Mouse (Mus musculus) limb, embryonic 14.5 days (tissue): ENCODE results near the gene Arhgdia. TPM values are rescaled to one million over a fixed set of nuclear protein-coding genes. Genes with fewer than 3 reads are reported as not detected.
A peak's percentile ranks its signal among the peaks of the same experiment; 100 is the strongest.

Source experiments
- ATAC-seq: fragments of 200-750 bp; cut with Nextera tagmentation; 2 replicates; pipeline ENCODE4 v1.8.0; 2017; ENCODE audit warnings: low read depth, moderate number of reproducible peaks, moderate TSS enrichment; ENCODE audit not compliant: low FRiP score
- DNase-seq: peaks from one replicate; pipeline ENCODE4 v3.0.0-alpha.2; 2015; ENCODE audit warnings: low spot score
- H3K27ac ChIP-seq: fragments of 300-500 bp; sonication (generic); replicated peaks from 2 replicates; pipeline ENCODE4 v1.5.1; 2014; ENCODE audit warnings: low read depth, mild to moderate bottlenecking, low read length, moderate library complexity, mixed read lengths
- H3K27me3 ChIP-seq: fragments of 300-500 bp; sonication (generic); 2 replicates; pipeline ENCODE4 v1.6.1; 2014; ENCODE audit warnings: low read length, mixed read lengths; ENCODE audit not compliant: control insufficient read depth, insufficient read depth
- H3K36me3 ChIP-seq: fragments of 300-500 bp; sonication (generic); 2 replicates; pipeline ENCODE4 v1.6.1; 2014; ENCODE audit warnings: mild to moderate bottlenecking, low read length, moderate library complexity, mixed read lengths; ENCODE audit not compliant: control insufficient read depth, insufficient read depth
- H3K4me1 ChIP-seq: fragments of 300-500 bp; sonication (generic); 2 replicates; pipeline ENCODE4 v1.6.1; 2014; ENCODE audit warnings: antibody characterized with exemption, low read length, mixed read lengths; ENCODE audit not compliant: control insufficient read depth, insufficient read depth
- H3K4me2 ChIP-seq: fragments of 300-500 bp; sonication (generic); replicated peaks from 2 replicates; pipeline ENCODE4 v1.6.1; 2014; ENCODE audit warnings: low read depth, mild to moderate bottlenecking, low read length, moderate library complexity; ENCODE audit not compliant: severe bottlenecking
- H3K4me3 ChIP-seq: fragments of 300-500 bp; sonication (generic); replicated peaks from 2 replicates; pipeline ENCODE4 v1.5.1; 2014; ENCODE audit warnings: low read length
- H3K9ac ChIP-seq: fragments of 300-500 bp; sonication (generic); 2 replicates; pipeline ENCODE4 v1.6.1; 2014; ENCODE audit warnings: mild to moderate bottlenecking, low read depth, low read length, moderate library complexity; ENCODE audit not compliant: severe bottlenecking
- H3K9me3 ChIP-seq: fragments of 300-500 bp; sonication (generic); 2 replicates; pipeline ENCODE4 v1.6.1; 2016; ENCODE audit warnings: low read length; ENCODE audit not compliant: control insufficient read depth
- POLR2A ChIP-seq: fragments of 200-500 bp; IDR thresholded peaks from 2 replicates; pipeline ENCODE4 v1.8.0; 2012; ENCODE audit warnings: inconsistent platforms, mild to moderate bottlenecking, moderate library complexity, borderline replicate concordance; ENCODE audit not compliant: insufficient read depth, insufficient read length; ENCODE audit errors: extremely low read depth
- WGBS: fragments of 180-500 bp; shearing (Covaris S2); extraction: QIAGEN DNeasy Blood & Tissue Kit; methylation state at CpG from one replicate; pipeline ENCODE4 v1.1.7; 2014; 5-methylcytosine and 5-hydroxymethylcytosine counted together
- polyA plus RNA-seq, 2 experiments: library from polyadenylated mRNA; depleted of rRNA in 1 of 2; stranded (reverse) in 1 of 2; unstranded in 1 of 2; fragments of >200 nt; fragmentation: Nextera tagmentation in 1 of 2; extraction: Ambion mirVana in 1 of 2; gene quantifications; 2 replicates each; pipeline versions ENCODE4 v1.2.1 to v1.2.3; 2012 to 2014

The Arhgdia gene
- polyA plus RNA-seq, 2 experiments = 566 to 610 TPM

DNA sequence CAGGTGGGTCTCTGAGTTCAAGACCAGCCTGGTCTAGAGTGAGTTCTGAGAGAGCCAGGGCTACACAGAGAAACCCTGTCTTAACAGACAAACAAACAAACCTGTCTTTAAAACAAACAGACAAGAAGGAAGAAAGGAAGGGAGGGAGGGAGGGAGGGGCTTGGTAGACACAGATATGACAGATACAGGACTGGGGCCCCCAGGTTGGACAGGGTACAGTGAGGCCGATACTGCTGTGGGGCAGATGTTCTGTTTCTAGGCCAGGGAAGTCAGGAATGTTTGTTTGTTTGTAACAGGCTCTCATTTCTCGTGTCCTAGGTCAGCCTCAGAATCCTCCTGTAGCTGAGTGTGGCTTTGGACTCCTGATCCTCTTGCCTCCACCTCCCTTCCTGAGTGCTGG lies 22.1 kb upstream of the Arhgdia start:
- no peak overlapping the region for H3K27ac ChIP-seq
- H3K4me1 ChIP-seq = peaks cover 12% of the 10 kb centered on the region
- TF ChIP-seq POLR2A = no peak
- peaks cover under 1% of the 10 kb centered on the region; the same call in 1 of the 2 replicates for H3K27me3 ChIP-seq
- DNase-seq (no peak), ATAC-seq (no peak)
- no peak overlapping the region for H3K4me3 ChIP-seq
- no peak overlapping the region for H3K9ac ChIP-seq
- 80% methylated on average over 2 of the region's 2 CpGs for WGBS
- no peaks in the 10 kb centered on the region for H3K9me3 ChIP-seq
- H3K36me3 ChIP-seq = peaks cover 62% of the 10 kb centered on the region
- no peak overlapping the region for H3K4me2 ChIP-seq

DNA sequence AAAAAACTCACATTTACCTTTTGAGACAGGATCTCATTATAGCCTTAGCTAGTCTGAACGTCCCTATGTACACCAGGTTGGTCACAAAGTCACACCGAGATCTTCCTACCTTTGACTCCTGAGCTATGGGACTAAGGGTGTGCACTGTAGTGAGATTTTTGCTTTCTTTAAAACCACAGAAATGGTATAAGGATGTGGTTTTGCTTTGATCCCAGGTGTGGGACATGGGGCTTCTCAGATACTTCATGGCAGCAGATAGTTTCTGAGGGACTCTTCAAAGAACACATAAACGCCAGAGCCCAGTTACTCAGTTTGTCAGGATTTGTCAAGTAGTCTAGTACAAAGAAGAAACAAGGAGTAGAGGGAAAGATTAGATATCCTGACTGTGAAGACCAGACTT lies 19.3 kb upstream of the Arhgdia start:
- H3K36me3 ChIP-seq = peaks cover 62% of the 10 kb centered on the region
- TF ChIP-seq POLR2A = no peak
- 96% methylated on average over 3 of the region's 3 CpGs for WGBS
- H3K27me3 ChIP-seq = no peaks in the 10 kb centered on the region
- no peak overlapping the region for H3K4me3 ChIP-seq
- H3K27ac ChIP-seq = no peak overlapping the region
- H3K4me2 ChIP-seq = no peak overlapping the region
- no peaks in the 10 kb centered on the region for H3K9me3 ChIP-seq
- ATAC-seq (no peak), DNase-seq (no peak)
- H3K4me1 ChIP-seq = peaks cover 13% of the 10 kb centered on the region
- no peak overlapping the region for H3K9ac ChIP-seq

DNA sequence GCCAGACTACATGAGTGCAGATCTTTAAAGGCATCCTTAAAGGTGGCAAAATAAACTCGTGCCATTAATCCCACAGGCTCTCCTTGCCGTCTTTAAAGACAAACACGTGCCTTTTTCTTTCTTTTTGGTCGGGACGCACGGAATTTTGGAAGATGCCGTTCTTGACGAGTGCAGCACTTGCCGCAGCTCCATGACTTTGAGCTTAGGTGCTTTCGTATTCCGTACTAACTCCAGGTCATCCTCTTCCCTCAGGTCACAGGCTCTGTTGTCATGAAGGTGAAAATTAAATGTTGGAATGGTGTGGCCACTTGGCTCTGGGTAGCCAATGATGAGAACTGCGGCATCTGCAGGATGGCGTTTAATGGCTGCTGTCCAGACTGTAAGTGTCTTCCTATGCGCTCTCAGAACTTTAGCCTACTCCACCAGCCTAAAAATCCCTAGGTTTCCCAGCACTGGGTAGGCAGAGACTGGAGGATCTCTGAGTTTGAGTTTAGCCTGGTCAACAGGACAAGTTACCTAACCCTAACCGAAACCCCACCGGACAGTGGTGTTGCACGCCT lies 17.6 kb upstream of the Arhgdia start:
- Histone ChIP-seq H3K27me3 (no peaks in the 10 kb centered on the region), H3K4me3 (peak overlapping the region; percentile 99), H3K36me3 (peaks cover 60% of the 10 kb centered on the region), H3K9me3 (no peaks in the 10 kb centered on the region), H3K4me2 (peak overlapping the region; percentile 96), H3K27ac (peak overlapping the region; percentile 81; the same call in 1 of the 2 replicates), H3K9ac (peak overlapping the region; percentile 99), H3K4me1 (peaks cover 13% of the 10 kb centered on the region)
- WGBS = 46% methylated on average over 17 of the region's 17 CpGs
- ATAC-seq = no peak
- TF ChIP-seq POLR2A = no peak
- DNase-seq = no peak

DNA sequence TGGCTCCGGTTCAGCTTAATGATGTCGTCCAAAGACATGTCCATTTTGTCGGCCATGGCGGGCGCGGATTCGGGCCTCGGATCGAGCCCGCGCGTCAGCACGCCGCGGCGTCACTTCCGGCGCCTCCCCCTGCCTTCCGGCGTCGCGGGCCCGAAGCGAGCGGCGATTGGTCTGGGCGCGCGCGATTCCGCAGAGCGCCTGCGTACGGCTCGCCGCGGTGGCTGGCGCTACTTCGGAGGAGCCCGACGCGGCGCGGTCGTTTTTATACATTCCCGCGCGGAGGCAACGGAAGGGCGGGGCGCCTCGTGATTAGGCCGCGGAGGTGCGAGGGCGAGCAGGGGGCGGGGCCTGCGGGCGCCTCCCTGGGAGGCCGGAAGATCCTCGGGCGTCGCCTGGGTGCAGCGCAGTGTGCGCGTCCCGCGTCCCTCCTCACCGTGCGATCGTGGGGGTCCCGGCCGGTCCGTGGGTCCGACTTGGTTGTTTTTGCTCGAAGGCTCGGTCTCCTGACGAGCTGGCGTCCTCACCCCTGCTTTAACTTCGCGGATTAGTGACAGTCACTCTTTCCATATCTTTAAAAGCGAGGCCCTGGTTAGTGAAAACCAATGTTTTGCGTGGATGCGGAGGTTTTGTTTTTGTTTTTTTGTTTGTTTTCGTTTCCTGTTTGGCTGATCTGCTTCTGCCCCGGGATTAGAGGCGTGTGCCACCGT lies 17.0 kb upstream of the Arhgdia start, which contains the start of the genes Alyref and Anapc11:
Gene Alyref (minus strand): TSS at position 83 of the 707 bp plus-strand sequence.
Gene Anapc11 (plus strand): TSS at position 139 of the 707 bp plus-strand sequence.
- H3K4me3 ChIP-seq = peak within 1 kb of the TSS; percentile 99
- peak; percentile 97 for ATAC-seq
- TF ChIP-seq POLR2A = 0 out of 2 replicates have a peak, but pooled peaks have one; percentile 41
- under 1% methylated on average over 60 of the region's 88 CpGs for WGBS
- no peaks in the 10 kb centered on the region for H3K9me3 ChIP-seq
- no peaks in the 10 kb centered on the region for H3K27me3 ChIP-seq
- H3K9ac ChIP-seq = peak within 1 kb of the TSS; percentile 99
- H3K27ac ChIP-seq = peak within 1 kb of the TSS; percentile 92
- H3K4me1 ChIP-seq = peaks cover 13% of the 10 kb centered on the region
- DNase-seq = peak; percentile 96
- H3K36me3 ChIP-seq = peaks cover 60% of the 10 kb centered on the region
- peak within 1 kb of the TSS; percentile 96 for H3K4me2 ChIP-seq

DNA sequence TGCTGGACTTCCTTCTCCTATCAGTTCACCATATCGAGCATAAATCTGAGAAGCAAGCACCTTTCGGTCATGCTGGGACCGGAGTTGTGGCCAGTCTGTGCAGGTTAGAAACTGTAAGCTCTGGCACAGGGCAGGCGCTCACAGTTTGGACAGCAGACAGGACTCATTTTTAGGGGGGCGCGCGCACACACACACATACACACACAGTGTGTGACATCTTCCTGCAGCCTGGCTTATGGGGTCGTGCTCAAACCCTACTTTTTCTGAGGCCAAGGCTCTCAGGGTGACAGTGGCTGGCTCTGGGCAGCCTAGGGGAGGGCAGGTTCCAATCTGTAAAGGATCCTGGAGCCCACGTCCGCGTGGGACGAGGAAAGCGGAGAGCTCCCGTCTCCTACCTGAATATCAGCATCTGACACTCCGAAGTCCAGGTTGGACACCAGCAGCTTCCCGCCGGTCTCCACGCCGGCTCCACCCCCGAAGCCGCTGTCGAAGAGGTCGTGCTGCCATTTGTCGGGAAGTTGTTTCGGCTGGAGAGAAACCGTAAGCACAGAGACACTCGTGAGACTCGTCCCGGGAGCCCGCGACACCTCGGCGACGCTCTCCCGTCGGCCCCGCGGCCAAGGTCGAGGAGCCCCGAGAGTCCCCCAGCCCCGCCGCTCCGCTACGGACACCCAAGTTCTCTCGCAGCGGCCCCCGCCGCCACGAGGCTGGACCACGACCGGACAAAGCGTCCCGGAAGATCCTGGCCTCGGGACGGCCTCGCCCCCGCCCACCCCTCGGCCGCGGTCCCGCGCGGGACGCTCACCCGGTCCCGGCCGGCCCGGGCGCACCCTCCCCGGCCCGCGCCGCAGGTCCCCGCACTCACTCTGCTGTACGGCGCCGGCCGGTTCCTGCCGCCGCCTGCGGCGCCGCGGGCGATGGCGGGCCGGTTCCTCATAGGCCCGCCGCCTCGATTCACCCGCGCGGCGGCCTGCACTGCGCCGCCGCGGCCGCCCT lies 16.1 kb upstream of the Arhgdia start:
- Histone ChIP-seq H3K4me2 (peak overlapping the region; percentile 79), H3K36me3 (peaks cover 60% of the 10 kb centered on the region), H3K27ac (peak overlapping the region; percentile 92), H3K9ac (peak overlapping the region; percentile 99), H3K9me3 (no peaks in the 10 kb centered on the region), H3K27me3 (no peaks in the 10 kb centered on the region), H3K4me3 (peak overlapping the region; percentile 99), H3K4me1 (peaks cover 13% of the 10 kb centered on the region)
- DNase-seq (no peak), ATAC-seq (peak; percentile 23)
- TF ChIP-seq POLR2A = no peak
- 4% methylated on average over 73 of the region's 99 CpGs for WGBS
